Mouse (Mus musculus) gastrocnemius, postnatal 14 days (tissue): ENCODE data around the gene Prss32. TPM values are rescaled to one million over a fixed set of nuclear protein-coding genes. Genes with fewer than 3 reads are reported as not detected.
"Not testable (repeated sequence)": the region's sequence is repeated elsewhere in the genome, so short reads cannot be mapped to it uniquely, and the experiment has no call there.

ENCODE experiments used
- DNase-seq: peaks from one replicate; pipeline ENCODE4 v3.0.0; 2021; ENCODE audit warnings: mixed read lengths
- intact Hi-C: fragments of 180-260 bp; cut with DNase I; formaldehyde crosslinking; loops from one replicate; pipeline ENCODE4 v1.15.1; 2025; ENCODE audit warnings: low total_unique reads
- total RNA-seq, 2 experiments: library from RNA; stranded (reverse); gene quantifications; 2 replicates each; pipeline ENCODE4 v1.2.3; 2021

Gene Prss32
- total RNA-seq, 2 experiments from 2014 or later = not detected

DNA sequence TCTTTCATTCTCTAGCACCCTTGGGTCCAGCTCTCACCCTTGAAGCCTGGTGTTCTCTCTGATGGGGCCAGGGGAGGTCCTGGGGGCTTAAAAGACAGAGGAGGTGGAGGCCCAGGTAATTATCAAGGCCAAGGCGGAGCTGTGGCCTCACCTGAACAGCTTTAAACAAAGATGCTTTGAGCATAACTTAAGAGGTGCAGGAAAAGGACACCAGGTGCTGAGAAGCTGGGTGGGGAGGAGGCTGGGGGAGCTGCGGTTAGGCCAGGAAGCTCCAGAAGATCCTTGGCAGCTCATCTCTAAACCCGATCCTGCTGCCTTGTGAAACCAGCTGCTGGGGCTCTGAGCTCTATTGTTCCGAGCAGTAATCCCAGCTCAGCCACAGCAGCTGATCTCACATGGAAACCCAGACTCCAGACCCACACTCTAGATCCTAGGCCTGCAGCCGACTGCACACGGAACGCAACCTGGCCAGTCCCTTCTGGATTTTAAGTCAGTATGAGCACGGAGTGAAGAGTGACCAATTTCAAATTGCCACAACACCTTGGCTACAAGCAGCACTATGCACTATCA, 7.6 kb upstream of the Prss32 start, which contains the start of gene Prss33:
Gene Prss33, minus strand, starts transcription at position 51 of the 570 bp plus-strand sequence.
- no peak for DNase-seq
- intact Hi-C loops = no loop called here

GRCm38 (mm10) chr17:23841145-23841544, 2.5 kb upstream of the Prss32 start:
- DNase-seq = no peak
- intact Hi-C loops = loop anchor here (5.0 kb wide), 1 partner anchor 64 kb away; no protein-coding TSS in a partner anchor

- no peak for DNase-seq
- intact Hi-C loops = loop anchor here (5.0 kb wide), 1 partner anchor 66 kb away; no protein-coding TSS in a partner anchor
Measured at GRCm38 (mm10) chr17:23843141-23843811, 379 bp upstream of the Prss32 start.

- no peak for DNase-seq
- intact Hi-C loops = loop anchor here (5.0 kb wide), 1 partner anchor 112 kb away; no protein-coding TSS in a partner anchor
Measured at GRCm38 (mm10) chr17:23850028-23850427, 6.4 kb downstream of the Prss32 start.

GRCm38 (mm10) chr17:23850853-23851749, 7.4 kb downstream of the Prss32 start:
- peak; percentile 50 for DNase-seq
- intact Hi-C loops = loop anchor here (5.0 kb wide), 1 partner anchor 111 kb away; no protein-coding TSS in a partner anchor

- intact Hi-C loops = loop anchor here (5.0 kb wide), 1 partner anchor 109 kb away; no protein-coding TSS in a partner anchor
- peak; percentile 63 for DNase-seq
Measured at GRCm38 (mm10) chr17:23853292-23853691, 9.6 kb downstream of the Prss32 start.

DNA sequence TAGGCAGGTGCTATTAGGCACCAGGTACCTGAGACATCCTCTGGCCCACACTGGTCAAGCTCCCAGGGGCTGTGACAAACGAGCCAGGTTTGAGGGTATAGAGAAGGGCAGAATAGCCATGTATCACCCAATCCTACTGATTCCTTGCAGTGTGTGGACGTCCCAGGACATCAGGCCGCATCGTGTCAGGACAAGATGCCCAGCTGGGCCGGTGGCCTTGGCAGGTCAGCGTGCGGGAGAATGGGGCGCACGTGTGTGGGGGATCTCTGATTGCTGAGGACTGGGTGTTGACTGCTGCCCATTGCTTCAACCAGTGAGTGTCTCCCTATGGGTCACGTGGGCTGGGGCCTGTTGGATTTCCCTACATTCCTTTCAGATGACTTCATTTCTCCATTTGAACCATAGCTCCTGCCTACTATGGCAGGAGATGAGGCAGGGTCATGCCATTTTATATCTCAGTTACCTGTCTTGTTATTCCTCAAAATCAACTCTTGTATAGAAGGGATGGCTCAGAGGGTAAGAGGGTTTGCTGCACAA, 10.6 kb downstream of the Prss32 start:
- intact Hi-C loops = loop anchor here (5.0 kb wide), 1 partner anchor 108 kb away; no protein-coding TSS in a partner anchor
- no peak for DNase-seq

DNA sequence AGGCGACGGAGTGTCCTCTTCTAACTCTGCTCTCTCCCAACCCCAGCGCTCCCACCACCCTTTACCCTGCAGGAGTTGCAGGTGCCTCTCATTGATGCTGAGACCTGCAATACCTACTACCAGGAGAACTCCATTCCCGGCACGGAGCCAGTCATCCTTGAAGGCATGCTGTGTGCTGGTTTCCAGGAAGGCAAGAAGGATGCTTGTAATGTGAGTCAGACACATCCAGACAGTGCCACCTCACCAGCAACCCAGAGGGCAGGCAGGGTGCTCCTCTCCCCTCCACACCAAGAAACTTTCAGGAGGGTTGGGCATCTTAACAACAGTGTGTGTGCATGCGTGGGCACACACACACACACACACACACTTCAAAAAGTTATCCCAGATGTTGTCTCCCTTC, 13.5 kb downstream of the Prss32 start:
- no peak for DNase-seq
- intact Hi-C loops = no loop called here

DNA sequence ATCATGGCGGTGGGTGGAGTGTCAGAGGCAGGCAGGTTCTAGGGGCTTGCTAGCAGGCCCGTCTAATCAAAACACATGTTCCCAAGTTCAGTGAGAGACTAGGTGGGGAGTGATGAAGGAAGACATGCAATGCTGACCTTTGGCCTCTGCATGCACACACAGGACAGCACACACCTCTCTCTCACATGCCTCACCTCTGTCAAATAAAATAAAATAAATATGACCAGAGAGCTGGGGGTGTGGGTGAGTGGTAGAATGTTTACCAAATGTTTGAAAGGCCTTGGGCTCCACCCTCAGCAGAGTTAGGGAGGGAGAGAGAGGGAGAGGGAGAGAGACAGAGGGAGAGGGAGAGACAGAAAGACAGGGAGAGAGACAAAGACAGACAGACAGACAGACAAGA, 14.3 kb downstream of the Prss32 start:
- intact Hi-C loops = no loop called here
- DNase-seq = no peak

- intact Hi-C loops = no loop called here
- DNase-seq = no peak
Measured at GRCm38 (mm10) chr17:23862926-23863325, 19.3 kb downstream of the Prss32 start.

- DNase-seq = no peak
Measured at GRCm38 (mm10) chr17:23867756-23868155, 24.1 kb downstream of the Prss32 start, which contains the start of gene Prss21. Gene Prss21, plus strand, starts transcription at chr17:23868056.

GRCm38 (mm10) chr17:23868513-23868912, 24.9 kb downstream of the Prss32 start:
- DNase-seq = no peak
- intact Hi-C loops = no loop called here

More at GRCm38 (mm10) chr17:23867756-23868155, 24.1 kb downstream of the Prss32 start, which contains the start of gene Prss21:
- intact Hi-C loops = no loop called here

- intact Hi-C loops = no loop called here
- peak; percentile 59 for DNase-seq
Measured at GRCm38 (mm10) chr17:23873884-23874856, 30.5 kb downstream of the Prss32 start.

DNA sequence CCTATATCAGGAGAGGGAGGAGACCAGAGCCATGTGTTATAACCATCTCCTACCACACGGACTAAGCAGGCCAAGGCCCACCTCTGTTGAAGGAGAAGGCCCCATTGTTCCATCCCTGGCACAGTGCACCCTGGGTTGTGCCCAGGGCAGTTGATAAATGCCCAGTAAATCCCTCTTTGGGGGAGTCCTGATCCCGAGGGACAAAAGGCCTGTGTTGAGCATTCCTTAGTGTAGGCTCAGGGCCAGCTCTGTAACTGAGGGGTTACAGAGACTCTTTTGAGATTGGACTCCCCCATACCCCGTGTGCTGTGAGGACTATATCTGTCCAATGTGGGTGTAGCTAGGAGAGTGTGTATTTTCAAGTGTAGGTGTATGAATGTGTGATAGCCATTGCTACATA, 33.1 kb downstream of the Prss32 start:
- intact Hi-C loops = loop anchor here (5.0 kb wide), 1 partner anchor 81 kb away; the partner anchor contains the start of gene Sbpl
- DNase-seq = no peak

DNA sequence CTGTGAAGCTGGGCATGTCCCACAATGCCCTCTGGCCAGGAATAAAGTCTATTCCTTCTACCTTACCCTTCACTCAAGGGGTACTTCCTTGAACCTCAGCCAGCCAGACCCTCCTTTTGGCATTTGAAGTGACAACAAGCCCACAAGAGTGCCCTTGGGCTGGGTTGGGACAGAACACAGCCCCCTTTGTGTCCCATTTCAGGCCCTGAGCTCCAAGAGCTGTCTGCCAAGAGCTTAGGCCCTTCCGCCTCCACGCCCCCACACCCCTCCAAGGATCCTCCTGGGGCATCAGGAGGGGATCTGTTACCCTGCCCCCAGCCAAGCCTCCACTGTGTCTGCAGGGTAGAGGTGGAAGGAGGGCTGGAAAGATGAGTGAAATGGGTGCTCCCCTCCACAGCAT, 33.5 kb downstream of the Prss32 start:
- intact Hi-C loops = loop anchor here (5.0 kb wide), 1 partner anchor 80 kb away; the partner anchor contains the start of gene Sbpl
- no peak for DNase-seq

DNA sequence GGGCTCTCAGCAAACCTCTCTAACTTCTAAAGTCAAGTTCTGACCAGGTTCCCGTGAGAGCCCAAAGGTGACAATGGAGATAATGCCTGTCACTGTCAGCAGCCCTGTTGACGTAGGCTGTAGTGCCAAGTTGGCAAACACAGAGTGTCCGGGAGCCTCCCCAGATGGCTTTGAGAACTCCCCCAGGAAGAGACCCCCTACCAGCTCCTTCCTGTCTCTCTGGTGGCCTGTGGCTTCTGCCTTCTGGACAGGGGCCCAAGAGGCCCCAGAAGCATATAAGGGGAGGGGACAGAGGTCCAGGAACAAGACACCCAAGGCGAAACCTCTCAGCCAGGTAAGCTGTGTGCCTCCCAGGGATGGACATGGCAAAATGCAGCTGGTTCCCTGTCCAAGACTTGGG, 36.9 kb downstream of the Prss32 start, which contains the start of the genes Dcpp1 and Dcpp2:
Gene Dcpp1, plus strand, starts transcription at position 301 of the 400 bp plus-strand sequence.
Gene Dcpp2, plus strand, starts transcription at position 305 of the 400 bp plus-strand sequence.
- intact Hi-C loops, DNase-seq: not testable (repeated sequence)
